Mouse (Mus musculus) adrenal gland, postnatal 25 days (tissue): Measurements from ENCODE around the gene Wdr81. TPM values are rescaled to one million over a fixed set of nuclear protein-coding genes. Genes with fewer than 3 reads are reported as not detected.
"Not testable (repeated sequence)": the region's sequence is repeated elsewhere in the genome, so short reads cannot be mapped to it uniquely, and the experiment has no call there.

Experiments
- DNase-seq: peaks from one replicate; pipeline ENCODE4 v3.0.0; 2021; ENCODE audit warnings: mixed read lengths
- total RNA-seq: library from RNA; stranded (reverse); gene quantifications from 2 replicates; pipeline ENCODE4 v1.2.3, GENCODE M21; 2021

The Wdr81 gene
- total RNA-seq, 1 experiment from 2014 or later: 23.5 TPM

GRCm38 (mm10) chr11:75460844-75461742, 6.6 kb upstream of the Wdr81 start, which contains the start of gene Tlcd2:
Gene Tlcd2, plus strand, starts transcription at chr11:75461715.
- DNase-seq: peak; percentile 98

DNA sequence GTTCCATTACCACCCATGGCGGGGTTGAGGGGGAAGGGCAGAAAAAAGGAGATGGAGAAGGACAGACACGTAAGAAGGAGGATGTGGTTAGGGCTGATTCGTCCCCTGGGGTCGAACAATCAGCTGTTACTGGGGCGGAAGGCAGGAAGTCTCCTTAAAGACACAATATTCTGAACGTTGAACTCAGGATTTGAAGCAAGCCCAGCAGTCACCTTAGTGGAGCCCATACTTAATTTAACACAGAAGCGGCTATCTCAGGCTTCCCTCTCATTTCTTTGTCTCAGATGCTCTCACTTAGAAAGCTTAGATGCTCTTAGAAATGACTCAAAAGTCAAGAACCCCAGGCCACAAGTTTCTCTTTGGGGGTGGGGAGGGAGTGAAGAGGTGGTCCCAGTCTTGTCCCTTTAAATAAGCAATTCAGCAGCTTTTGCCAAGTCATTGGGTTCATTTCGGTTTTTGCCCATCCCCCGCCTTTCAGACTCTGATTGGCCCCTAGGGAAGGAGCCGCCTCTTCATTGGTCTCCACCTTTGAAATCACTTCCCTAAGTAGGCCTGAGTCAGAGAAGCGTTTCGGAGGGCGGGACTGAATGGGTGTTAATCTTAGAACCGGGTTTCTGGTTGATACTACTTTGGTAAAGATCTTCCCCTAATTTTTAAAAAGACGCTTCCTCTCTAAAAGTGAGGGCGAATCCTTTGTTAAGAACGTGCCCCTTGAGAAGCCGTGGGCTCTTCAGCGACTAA, 5.8 kb upstream of the Wdr81 start:
- peak; percentile 85 for DNase-seq

- DNase-seq: no peak
These were observed 5.2 kb upstream of the Wdr81 start for GRCm38 (mm10) chr11:75459751-75460102.

DNA sequence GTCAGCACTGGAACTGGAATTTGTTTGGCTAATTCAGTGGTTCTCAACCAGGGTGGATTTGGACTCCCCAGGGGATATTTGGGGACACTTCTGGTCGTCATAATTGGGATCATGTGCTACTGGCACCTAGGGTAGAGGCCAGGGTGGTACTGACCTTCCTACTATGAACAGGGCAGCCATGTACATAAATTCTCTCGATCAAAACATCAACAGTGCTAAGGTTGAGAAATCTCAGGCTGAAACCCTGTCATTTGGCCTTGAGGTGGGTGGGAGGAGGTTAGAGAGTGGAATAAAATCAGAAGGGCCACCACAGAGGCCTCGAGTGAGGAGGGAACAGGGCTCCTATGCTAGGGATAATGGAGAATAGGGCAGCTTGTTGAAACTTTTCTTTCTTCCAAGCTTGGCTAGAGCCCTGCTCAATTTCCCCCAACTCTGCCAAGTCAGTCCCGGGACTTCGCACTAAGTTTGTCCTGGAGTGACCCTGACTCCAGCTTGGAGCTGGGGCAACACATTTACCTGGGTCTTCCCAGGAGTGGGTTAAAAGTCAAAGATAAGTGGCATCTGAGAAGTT, 4.7 kb upstream of the Wdr81 start:
- no peak for DNase-seq

- no peak for DNase-seq
These were observed 4.1 kb upstream of the Wdr81 start for GRCm38 (mm10) chr11:75458628-75459041.

- DNase-seq: no peak
These were observed 3.7 kb upstream of the Wdr81 start for GRCm38 (mm10) chr11:75458169-75458568.

DNA sequence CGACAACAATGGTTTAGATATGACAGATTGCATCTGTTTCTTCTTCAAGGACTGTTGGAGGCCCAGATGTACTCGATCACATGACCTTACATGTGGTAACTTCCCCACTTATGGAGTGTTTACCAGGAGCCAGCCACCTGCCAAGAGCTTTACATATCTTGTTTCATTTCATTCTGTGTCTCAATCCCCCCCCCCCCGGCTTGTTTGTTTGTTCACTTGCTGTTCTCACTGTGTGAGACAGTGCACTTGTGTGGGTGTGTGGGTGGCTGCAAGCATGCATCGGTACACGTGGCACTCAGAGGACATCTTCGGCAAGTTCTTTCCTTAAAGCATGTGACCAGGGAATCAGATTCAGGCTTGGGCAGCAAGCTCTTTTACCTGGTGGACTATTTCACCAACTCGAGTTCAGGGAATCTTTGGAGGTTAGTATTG, 1.9 kb upstream of the Wdr81 start:
- no peak for DNase-seq

DNA sequence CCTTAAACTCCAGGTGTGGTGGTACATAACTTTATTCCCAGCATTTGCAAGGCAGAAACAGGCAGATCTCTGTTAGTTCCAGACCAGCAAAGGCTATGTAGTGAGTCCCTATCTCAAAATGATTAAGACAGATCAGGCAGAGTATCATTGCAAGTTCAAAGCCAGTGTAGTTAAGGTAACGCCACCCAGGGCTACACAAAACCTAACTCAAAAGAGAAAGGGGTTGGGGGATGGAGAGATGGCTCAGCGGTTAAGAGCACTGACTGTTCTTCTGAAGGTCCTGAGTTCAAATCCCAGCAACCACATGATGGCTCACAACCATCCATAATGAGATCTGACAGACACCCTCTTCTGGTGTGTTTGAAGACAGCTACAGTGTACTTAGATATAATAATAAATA, 1.5 kb upstream of the Wdr81 start:
- not testable (repeated sequence) for DNase-seq

GRCm38 (mm10) chr11:75455041-75455736, 672 bp upstream of the Wdr81 start:
- no peak for DNase-seq

GRCm38 (mm10) chr11:75452812-75453557, 1.5 kb downstream of the Wdr81 start:
- no peak for DNase-seq

- no peak for DNase-seq
These were observed 2.4 kb downstream of the Wdr81 start for GRCm38 (mm10) chr11:75452081-75452480.

GRCm38 (mm10) chr11:75450936-75451335, 3.6 kb downstream of the Wdr81 start:
- no peak for DNase-seq

- no peak for DNase-seq
These were observed 4.1 kb downstream of the Wdr81 start for GRCm38 (mm10) chr11:75450304-75450908.

GRCm38 (mm10) chr11:75449695-75450094, 4.8 kb downstream of the Wdr81 start:
- DNase-seq: no peak

GRCm38 (mm10) chr11:75448575-75448974, 5.9 kb downstream of the Wdr81 start:
- no peak for DNase-seq

- no peak for DNase-seq
These were observed 10.8 kb downstream of the Wdr81 start for GRCm38 (mm10) chr11:75443711-75444110.

DNA sequence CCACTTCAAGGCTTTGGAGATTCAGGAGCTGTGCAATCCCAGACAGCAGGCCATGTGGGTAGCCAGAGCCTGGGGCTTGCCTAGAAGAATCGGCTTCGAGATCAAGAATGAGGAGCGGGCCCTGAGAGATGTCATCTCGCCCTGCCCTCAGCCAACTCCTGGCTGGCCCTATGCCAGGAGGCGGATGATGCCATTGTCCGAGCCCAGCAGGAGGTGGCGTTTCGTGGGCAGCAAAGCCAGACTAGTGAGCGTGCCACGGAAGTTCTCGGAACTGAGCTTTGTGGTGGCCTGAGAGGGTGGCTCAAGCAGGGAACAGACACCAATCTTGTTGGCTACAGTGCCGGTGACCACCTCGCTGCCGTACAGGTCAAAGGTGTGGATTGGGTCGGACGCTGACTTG, 12.9 kb downstream of the Wdr81 start:
- DNase-seq: no peak

GRCm38 (mm10) chr11:75441034-75441433, 13.5 kb downstream of the Wdr81 start:
- no peak for DNase-seq

DNA sequence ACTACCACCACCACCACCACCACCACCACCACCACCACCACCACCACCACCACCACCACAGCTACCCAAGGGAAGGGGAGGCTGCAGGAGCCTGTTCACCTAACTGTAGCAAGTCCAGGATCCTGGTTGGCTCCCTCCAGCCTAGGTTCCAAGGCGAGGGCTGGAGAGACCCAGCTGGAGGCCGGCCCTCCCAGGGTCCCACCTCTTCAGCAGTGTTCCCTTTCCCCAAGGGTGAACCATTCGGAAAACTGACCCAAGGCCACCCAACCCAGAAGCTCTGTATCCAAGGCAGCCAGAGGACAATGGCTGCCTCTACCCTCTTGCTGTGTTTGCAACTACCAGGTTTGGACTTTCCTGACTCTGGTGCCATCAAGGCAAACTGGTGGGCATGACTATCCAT, 14.6 kb downstream of the Wdr81 start:
- no peak for DNase-seq

GRCm38 (mm10) chr11:75439363-75439762, 15.2 kb downstream of the Wdr81 start, which contains the start of gene Serpinf2:
Gene Serpinf2, minus strand, starts transcription at chr11:75439591.
- DNase-seq: no peak

DNA sequence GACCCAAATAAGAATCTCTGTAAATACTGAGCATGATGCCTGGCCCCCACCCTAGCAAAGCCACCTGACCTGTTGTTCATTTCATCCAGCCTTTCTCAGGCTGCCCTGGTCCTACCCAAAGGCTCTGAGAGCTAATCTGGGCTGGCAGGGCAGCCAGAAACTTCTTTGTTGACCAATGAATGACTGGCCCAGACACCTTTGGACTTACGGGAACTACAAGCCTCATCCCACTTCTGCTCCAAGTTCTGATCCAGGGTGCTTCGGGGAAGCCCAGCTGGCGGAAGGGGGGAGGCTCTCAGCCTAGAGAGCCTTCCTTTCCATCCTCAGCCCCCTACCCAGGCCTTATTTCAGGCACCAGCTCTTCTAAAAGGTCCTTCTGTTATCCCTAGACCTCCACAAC, 15.7 kb downstream of the Wdr81 start:
- no peak for DNase-seq
